Mouse (Mus musculus): ENCODE measurements around the gene Gstm7. TPM values are rescaled to one million over a fixed set of nuclear protein-coding genes. Genes with fewer than 3 reads are reported as not detected.

Gene Gstm7
- total RNA-seq, 2 experiments from 2014 or later = 91.2 to 99.8 TPM

GRCm38 (mm10) chr3:107877747-107878736, 53.6 kb downstream of the Gstm7 start:
- no peak for DNase-seq (ENCODE audit: low spot score in 2 of 2)

- no peak for DNase-seq (ENCODE audit: low spot score in 2 of 2)
Measured at GRCm38 (mm10) chr3:107877005-107877404, 54.6 kb downstream of the Gstm7 start, which contains the start of gene Eps8l3. Gene Eps8l3 (plus strand): TSS chr3:107877229.

Other genes with a start within 250 kb of the Gstm7 start
- 100 to 1,000 TPM; 305 to 328 TPM for gene Ahcyl1, start 235.3 kb downstream of the Gstm7 start, total RNA-seq (2021)
- gene Csf1, start 171.3 kb downstream of the Gstm7 start, total RNA-seq (2021) = 10 to 100 TPM; 15.9 to 17.2 TPM
- not detected for gene Eps8l3, start 54.6 kb downstream of the Gstm7 start, total RNA-seq (2021)
- 100 to 1,000 TPM; 229 to 250 TPM for gene Gstm5, start 36.0 kb downstream of the Gstm7 start, total RNA-seq (2021)
- gene Gstm6, start 11.9 kb upstream of the Gstm7 start, total RNA-seq (2021) = 1 to 10 TPM; 5.8 to 6.7 TPM
- not detected for gene Gstm3, start 37.5 kb upstream of the Gstm7 start, total RNA-seq (2021)
- 1 to 10 TPM; 5.0 to 5.7 TPM for gene Gstm2, start 54.6 kb upstream of the Gstm7 start, total RNA-seq (2021)
- gene Gstm1, start 86.2 kb upstream of the Gstm7 start, total RNA-seq (2021) = 100 to 1,000 TPM; 279 to 320 TPM
- 10 to 100 TPM; 11.5 to 11.6 TPM for gene Gstm4, start 113.1 kb upstream of the Gstm7 start, total RNA-seq (2021)
- gene Ampd2, start 154.8 kb upstream of the Gstm7 start, total RNA-seq (2021) = 10 to 100 TPM; 52.3 to 58.5 TPM
- under 1 TPM in 1 of 2 experiments, not detected in 1; 0.21 TPM for gene Gnat2, start 161.0 kb upstream of the Gstm7 start, total RNA-seq (2021)
- gene Gnai3, start 214.3 kb upstream of the Gstm7 start, total RNA-seq (2021) = 10 to 100 TPM; 29.0 to 30.4 TPM
- gene Gpr61, start 223.1 kb upstream of the Gstm7 start, total RNA-seq (2021) = 10 to 100 TPM; 18.4 to 22.3 TPM

Measured in left cerebral cortex, adult 18-20 months (tissue).